Mouse (Mus musculus) lung, adult 2 months (tissue): Measurements from ENCODE around the gene Pcca. TPM values are rescaled to one million over a fixed set of nuclear protein-coding genes. Genes with fewer than 3 reads are reported as not detected.

Source experiments
- DNase-seq: peaks from one replicate; pipeline ENCODE4 v3.0.0; 2022
- H3K4me1 ChIP-seq: fragments of 200-500 bp; 2 replicates; pipeline ENCODE4 v1.6.1; 2011; ENCODE audit warnings: low read length; ENCODE audit not compliant: control insufficient read depth, insufficient read depth
- H3K4me3 ChIP-seq: fragments of 200-500 bp; replicated peaks from 2 replicates; pipeline ENCODE3; 2011; ENCODE audit warnings: low read depth, mild to moderate bottlenecking, control low read depth, low read length; ENCODE audit errors: extremely low read depth
- CTCF ChIP-seq: fragments of 200-500 bp; IDR thresholded peaks from 2 replicates; pipeline ENCODE4 v1.5.1; 2011; ENCODE audit warnings: mild to moderate bottlenecking, low read length, control low read depth; ENCODE audit not compliant: insufficient read depth
- POLR2A ChIP-seq: fragments of 200-500 bp; IDR thresholded peaks from 2 replicates; pipeline ENCODE4 v1.6.1; 2011; ENCODE audit warnings: low read depth, mild to moderate bottlenecking, control low read depth, low read length, borderline replicate concordance; ENCODE audit errors: extremely low read depth
- WGBS: fragments of 180-500 bp; shearing (Covaris S2); methylation state at CpG from one replicate; pipeline ENCODE4 v1.1.7; 2018; 5-methylcytosine and 5-hydroxymethylcytosine counted together
- polyA plus RNA-seq: library from polyadenylated mRNA; depleted of rRNA; stranded (reverse); fragments of >200 nt; gene quantifications from 2 replicates; pipeline ENCODE4 v1.2.3, GENCODE M21; 2012

Pcca gene
- polyA plus RNA-seq, 1 experiment: 18.7 TPM

GRCm38 (mm10) chr14:122490441-122491328 lies 43.4 kb upstream of the Pcca start, which contains the start of gene Gm10837:
TSS of gene Gm10837 (plus strand) at chr14:122490586.
- DNase-seq: no peak
- TF ChIP-seq CTCF (no peak), POLR2A (no peak)
- WGBS: 3% methylated on average over 51 of the region's 51 CpGs
- Histone ChIP-seq H3K4me3 (no peak within 1 kb of the TSS), H3K4me1 (0 out of 2 replicates have a peak, but pooled peaks cover 3% of the 10 kb centered on the region)

GRCm38 (mm10) chr14:122491521-122491920 lies 42.6 kb upstream of the Pcca start:
- Histone ChIP-seq H3K4me3 (no peak overlapping the region), H3K4me1 (0 out of 2 replicates have a peak, but pooled peaks cover 3% of the 10 kb centered on the region)
- TF ChIP-seq POLR2A: no peak
- TF ChIP-seq CTCF: no peak
- 70% methylated on average over 6 of the region's 6 CpGs for WGBS
- DNase-seq: no peak

GRCm38 (mm10) chr14:122492015-122492414 lies 42.1 kb upstream of the Pcca start:
- Histone ChIP-seq H3K4me1 (0 out of 2 replicates have a peak, but pooled peaks cover 3% of the 10 kb centered on the region), H3K4me3 (no peak overlapping the region)
- TF ChIP-seq CTCF (no peak), POLR2A (no peak)
- no peak for DNase-seq
- 68% methylated on average over 1 of the region's 1 CpGs for WGBS

- no peak for DNase-seq
- TF ChIP-seq CTCF: no peak
- TF ChIP-seq POLR2A: no peak
- WGBS: 14% methylated on average over 2 of the region's 2 CpGs
- no peaks in the 10 kb centered on the region for H3K4me1 ChIP-seq
- no peak overlapping the region for H3K4me3 ChIP-seq
Observed at GRCm38 (mm10) chr14:122509058-122509457, 25.1 kb upstream of the Pcca start.

- TF ChIP-seq CTCF: no peak
- no peak for TF ChIP-seq POLR2A
- WGBS: 52% methylated on average over 3 of the region's 3 CpGs
Observed at GRCm38 (mm10) chr14:122511519-122511918, 22.6 kb upstream of the Pcca start.

GRCm38 (mm10) chr14:122513511-122514036 lies 20.6 kb upstream of the Pcca start:
- TF ChIP-seq POLR2A: no peak
- no peak for TF ChIP-seq CTCF
- Histone ChIP-seq H3K4me3 (no peak overlapping the region), H3K4me1 (no peaks in the 10 kb centered on the region)
- 20% methylated on average over 1 of the region's 1 CpGs for WGBS
- DNase-seq: no peak

More at GRCm38 (mm10) chr14:122511519-122511918, 22.6 kb upstream of the Pcca start:
- Histone ChIP-seq H3K4me3 (no peak overlapping the region), H3K4me1 (no peaks in the 10 kb centered on the region)
- DNase-seq: no peak

GRCm38 (mm10) chr14:122528475-122528874 lies 5.6 kb upstream of the Pcca start:
- Histone ChIP-seq H3K4me1 (no peaks in the 10 kb centered on the region), H3K4me3 (no peak overlapping the region)
- no peak for DNase-seq
- 62% methylated on average over 4 of the region's 4 CpGs for WGBS
- no peak for TF ChIP-seq CTCF
- no peak for TF ChIP-seq POLR2A

GRCm38 (mm10) chr14:122535986-122536385 lies 1.9 kb downstream of the Pcca start:
- TF ChIP-seq CTCF (no peak), POLR2A (no peak)
- H3K4me3 ChIP-seq: no peak overlapping the region
- peaks cover 2% of the 10 kb centered on the region; the same call in 1 of the 2 replicates for H3K4me1 ChIP-seq
- DNase-seq: no peak
- 78% methylated on average over 1 of the region's 1 CpGs for WGBS

- TF ChIP-seq POLR2A (no peak), CTCF (no peak)
- no peak overlapping the region for H3K4me3 ChIP-seq
- 86% methylated on average over 1 of the region's 1 CpGs for WGBS
- no peaks in the 10 kb centered on the region; the same call in 1 of the 2 replicates for H3K4me1 ChIP-seq
- no peak for DNase-seq
Observed at GRCm38 (mm10) chr14:122548421-122548820, 14.3 kb downstream of the Pcca start.
